Mouse (Mus musculus) central nervous system, embryonic 18 days (tissue): ENCODE measurements around the gene Cts7. TPM values are rescaled to one million over a fixed set of nuclear protein-coding genes. Genes with fewer than 3 reads are reported as not detected.

ENCODE experiments used
- polyA plus RNA-seq: library from polyadenylated mRNA; depleted of rRNA; stranded (reverse); fragments of >200 nt; gene quantifications from 2 replicates; pipeline ENCODE4 v1.2.3, GENCODE M21; 2012; rRNA removed

The Cts7 gene
- polyA plus RNA-seq = not detected in 2 replicates

DNA sequence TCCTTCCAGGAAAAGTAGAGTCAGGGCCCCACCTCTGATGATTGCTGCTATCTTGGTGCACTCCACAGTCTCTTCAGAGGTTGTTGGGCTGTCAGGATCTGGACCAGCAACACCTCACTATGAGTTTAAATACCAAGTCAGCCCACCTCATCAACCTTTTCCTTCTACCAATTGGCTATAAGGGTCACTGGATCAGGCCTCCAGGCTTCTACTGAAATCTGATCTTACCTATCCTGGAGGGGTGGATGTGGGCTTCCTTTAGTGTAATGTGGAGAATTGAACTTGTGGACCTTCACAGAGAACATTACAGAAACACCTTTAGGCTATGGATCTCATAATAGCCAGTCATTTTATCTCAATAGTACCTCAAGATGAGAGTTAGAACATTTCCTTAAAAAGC, at the start of gene Cts7:
Cts7 (minus strand) TSS at position 101 of the 400 bp plus-strand sequence.

Other genes with a start within 250 kb of the Cts7 start
- gene Ctsr, start 193.9 kb downstream of the Cts7 start, polyA plus RNA-seq = not detected in 2 replicates
- not detected in 2 replicates for gene Cts6, start 154.8 kb downstream of the Cts7 start, polyA plus RNA-seq
- not detected in 2 replicates for gene Cts8, start 102.8 kb downstream of the Cts7 start, polyA plus RNA-seq
- not detected in 2 replicates for gene Gm49398, start 69.4 kb downstream of the Cts7 start, polyA plus RNA-seq
- not detected in 2 replicates for gene Ctsm, start 183.6 kb upstream of the Cts7 start, polyA plus RNA-seq
- gene Gm49352, start 210.0 kb upstream of the Cts7 start, polyA plus RNA-seq = not detected in 2 replicates
- 0.05 TPM in 1 of 2 replicates, not detected in the other for gene Cts3, start 211.9 kb upstream of the Cts7 start, polyA plus RNA-seq